Mouse (Mus musculus) CD4-positive naive resting alpha-beta T cell, adult 76 days (primary cell): Measurements from ENCODE around the gene Mras. TPM values are rescaled to one million over a fixed set of nuclear protein-coding genes. Genes with fewer than 3 reads are reported as not detected.

ENCODE experiments used
- total RNA-seq: library from RNA; stranded (reverse); gene quantifications from one replicate; pipeline ENCODE4 v1.2.4, GENCODE M21; 2023

The Mras gene
- not detected for total RNA-seq

GRCm38 (mm10) chr9:99437031-99437764 lies at the start of gene Mras:
Gene Mras (minus strand): TSS chr9:99437381.

DNA sequence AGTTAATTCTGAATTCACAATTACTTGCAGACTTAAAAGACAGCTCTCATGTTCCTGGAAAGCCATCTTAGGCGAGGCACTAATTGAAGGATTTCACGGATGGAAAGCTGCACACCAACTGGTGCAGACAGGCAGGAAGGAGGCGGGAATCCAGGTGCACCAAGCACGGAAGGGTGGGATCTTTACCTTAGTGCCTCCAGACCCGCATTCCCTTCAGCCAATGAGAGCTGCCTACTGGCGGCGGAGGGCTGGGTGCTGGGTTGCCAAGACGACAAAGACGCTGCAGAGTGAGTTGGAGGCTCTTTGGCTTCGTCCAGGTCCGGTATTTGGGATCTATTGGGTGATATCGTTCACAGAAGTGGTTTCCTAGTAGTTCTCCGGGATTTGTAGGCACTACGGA lies 14.0 kb upstream of the Mras start, which contains the start of gene Nme9:
Nme9 (plus strand) TSS at position 315 of the 400 bp plus-strand sequence.

DNA sequence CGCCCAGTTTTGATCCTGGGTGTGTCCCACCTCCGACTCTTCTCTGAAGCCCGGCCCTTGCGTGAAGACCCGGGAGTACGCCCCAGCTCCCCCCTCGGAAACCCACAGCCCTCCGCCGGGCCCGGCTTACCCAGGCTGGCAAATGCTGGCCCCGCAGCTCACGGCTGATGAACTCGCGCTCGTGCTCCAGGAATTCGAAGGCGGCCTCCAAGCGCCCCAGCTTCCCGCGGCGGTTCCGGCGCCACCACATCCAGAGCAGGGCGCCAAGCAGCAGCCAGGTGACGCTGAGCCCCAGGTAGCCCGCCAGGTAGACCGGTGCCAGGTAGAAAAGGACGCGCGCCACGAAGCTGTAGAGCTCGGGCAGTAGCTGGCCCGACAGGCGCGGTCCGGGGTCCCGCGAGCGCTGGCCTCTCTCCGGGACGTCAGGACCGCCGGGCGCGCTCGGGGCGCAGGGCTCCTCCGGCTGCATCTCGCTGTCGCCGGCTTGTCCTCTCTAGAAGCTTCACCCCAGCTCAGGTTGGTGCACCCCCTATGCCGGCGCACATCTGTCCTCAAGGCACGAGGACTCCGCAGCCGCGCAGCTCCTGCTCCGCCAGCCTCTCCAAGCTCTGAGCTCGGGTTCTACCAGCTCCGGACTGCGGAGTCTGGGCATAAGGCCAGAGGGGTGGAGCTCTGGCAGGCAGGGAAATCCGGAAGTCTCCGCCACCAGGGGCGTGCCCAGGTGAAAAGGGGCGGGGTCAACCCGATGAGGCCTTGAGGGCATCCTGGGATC lies 79.1 kb downstream of the Mras start, which contains the start of gene Esyt3:
Esyt3 (minus strand) TSS at position 637 of the 772 bp plus-strand sequence.

Other genes starting within 250 kb of the Mras start
- gene Faiml, start 200.1 kb downstream of the Mras start, total RNA-seq: not detected
- gene Cep70, start 194.0 kb downstream of the Mras start, total RNA-seq: 9.5 TPM
- gene Esyt3, start 78.8 kb downstream of the Mras start, total RNA-seq: not detected
- not detected for gene Nme9, start 14.1 kb upstream of the Mras start, total RNA-seq
- 37.2 TPM for gene Armc8, start 131.5 kb upstream of the Mras start, total RNA-seq
- gene Dbr1, start 138.4 kb upstream of the Mras start, total RNA-seq: 44.6 TPM
- gene A4gnt, start 175.1 kb upstream of the Mras start, total RNA-seq: not detected
- not detected for gene Dzip1l, start 192.1 kb upstream of the Mras start, total RNA-seq